Mouse (Mus musculus): ENCODE measurements around the gene Olfr720. TPM values are rescaled to one million over a fixed set of nuclear protein-coding genes. Genes with fewer than 3 reads are reported as not detected.

Olfr720 gene
- polyA plus RNA-seq (2014; fragmentation: Nextera tagmentation; extraction: Ambion mirVana) = not detected in 2 replicates

DNA sequence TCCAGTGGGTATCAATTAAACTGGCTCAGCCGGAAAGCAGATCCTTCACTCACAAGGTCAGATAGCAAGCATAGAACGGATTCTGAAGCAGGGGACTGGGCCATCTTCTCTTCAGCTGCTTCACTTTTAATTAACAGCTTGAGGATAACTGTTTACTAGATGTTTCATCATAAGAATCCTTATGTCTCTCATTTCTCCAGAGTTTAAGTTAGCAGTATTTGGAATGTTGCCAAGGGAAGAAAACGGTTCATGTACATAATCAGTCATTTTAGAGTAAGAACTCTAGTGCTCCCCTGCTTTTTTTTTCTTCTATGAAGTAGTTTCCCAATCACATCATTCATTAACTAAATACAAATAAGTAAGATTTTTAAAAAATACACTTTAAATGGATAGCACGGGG, at the start of gene Olfr720:
Gene Olfr720 (minus strand): TSS at position 101 of the 400 bp plus-strand sequence.
- Histone ChIP-seq H3K4me3 (ENCODE audit: low read depth, low read length) (no peak within 1 kb of the TSS), H3K4me2 (no peak within 1 kb of the TSS), H3K4me1 (ENCODE audit: control insufficient read depth, insufficient read depth, low read length) (no peaks in the 10 kb centered on the region), H3K9me3 (ENCODE audit: control insufficient read depth, low read length) (no peaks in the 10 kb centered on the region), H3K27me3 (ENCODE audit: control insufficient read depth, insufficient read depth, low read length) (no peaks in the 10 kb centered on the region), H3K27ac (ENCODE audit: low read depth, low read length) (no peak within 1 kb of the TSS), H3K9ac (ENCODE audit: low read length) (no peak within 1 kb of the TSS), H3K36me3 (ENCODE audit: control insufficient read depth, insufficient read depth, low read length) (no peaks in the 10 kb centered on the region)
- no peak for ATAC-seq (ENCODE audit: low FRiP score)
- WGBS = 90% methylated on average over 4 of the region's 4 CpGs
- DNase-seq (ENCODE audit: low spot score, missing footprints) = no peak

Other genes with a start within 250 kb of the Olfr720 start
- 5.2 and 5.7 TPM in 2 replicates for gene Atxn7, start 225.4 kb downstream of the Olfr720 start, polyA plus RNA-seq (2014; fragmentation: Nextera tagmentation; extraction: Ambion mirVana)
- gene Thoc7, start 225.0 kb downstream of the Olfr720 start, polyA plus RNA-seq (2014; fragmentation: Nextera tagmentation; extraction: Ambion mirVana) = 268 and 279 TPM in 2 replicates
- gene Psmd6, start 65.9 kb downstream of the Olfr720 start, polyA plus RNA-seq (2014; fragmentation: Nextera tagmentation; extraction: Ambion mirVana) = 319 and 342 TPM in 2 replicates
- gene Olfr31, start 136.0 kb upstream of the Olfr720 start, polyA plus RNA-seq (2014; fragmentation: Nextera tagmentation; extraction: Ambion mirVana) = not detected in 2 replicates
- 2.4 and 2.7 TPM in 2 replicates for gene Il3ra, start 159.4 kb upstream of the Olfr720 start, polyA plus RNA-seq (2014; fragmentation: Nextera tagmentation; extraction: Ambion mirVana)
- gene Olfr721-ps1, start 214.5 kb upstream of the Olfr720 start, polyA plus RNA-seq (2014; fragmentation: Nextera tagmentation; extraction: Ambion mirVana) = not detected in 2 replicates